ENCODE assay signal across 23 mouse cellular contexts in the genomic region with DNA sequence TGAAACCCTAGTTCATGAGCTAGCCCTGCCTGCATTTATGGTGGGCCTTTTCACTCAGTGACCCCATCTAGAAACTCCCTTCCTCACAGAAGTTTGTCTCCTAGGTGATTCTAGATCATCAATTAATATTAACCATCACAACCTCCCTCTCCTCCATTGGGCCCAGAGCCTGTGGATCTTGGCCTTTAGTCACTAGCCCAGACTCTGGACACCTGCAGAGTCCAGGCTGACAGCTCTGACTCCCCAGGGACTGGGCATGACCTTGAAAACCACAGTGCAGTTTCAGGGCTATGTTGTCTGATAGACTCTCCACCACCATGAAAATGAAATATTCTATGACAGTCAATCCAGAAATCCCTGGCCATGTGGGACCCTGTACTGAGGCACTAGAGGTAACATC.
"Had no signal": no experiment of that assay in that cellular context is flagged by ENCODE, and none has a peak within 500 bp of the region (broad histone marks: within the 10 kb centered on the region; RNA-seq: fewer than 3 reads in every experiment).

No protein-coding gene starts in this region.

- H3K27ac ChIP-seq: heart, adult 2 months; heart, embryonic 13.5 days; heart, embryonic 15.5 days; hindbrain, embryonic 13.5 days; hindbrain, embryonic 15.5 days; intestine, embryonic 15.5 days; limb, embryonic 13.5 days; limb, embryonic 15.5 days; liver, embryonic 12.5 days; liver, embryonic 14.5 days had no signal

- DNase-seq: forebrain, postnatal 0 days; gastrocnemius, postnatal 14 days; gastrocnemius, postnatal 36 days; heart, adult 11 months; heart, adult 2 months; heart, postnatal 14 days; heart, postnatal 36 days; layer of hippocampus, adult 9-11 months; layer of hippocampus, postnatal 36 days; left cerebral cortex, postnatal 4 days; lung, adult 18-20 months had no signal

- H3K4me3 ChIP-seq: heart, adult 2 months; heart, embryonic 13.5 days; heart, embryonic 15.5 days; hindbrain, embryonic 13.5 days; hindbrain, embryonic 15.5 days; intestine, embryonic 15.5 days; limb, embryonic 13.5 days; limb, embryonic 15.5 days; liver, embryonic 12.5 days had no signal

- H3K27me3 ChIP-seq: heart, embryonic 13.5 days; heart, embryonic 15.5 days; hindbrain, embryonic 13.5 days; hindbrain, embryonic 15.5 days; intestine, embryonic 15.5 days; limb, embryonic 13.5 days; limb, embryonic 15.5 days; liver, embryonic 12.5 days had no signal

- H3K4me2 ChIP-seq: heart, embryonic 11.5 days; heart, embryonic 13.5 days; heart, embryonic 15.5 days; hindbrain, embryonic 13.5 days; hindbrain, embryonic 15.5 days; intestine, embryonic 15.5 days; limb, embryonic 13.5 days; limb, embryonic 15.5 days; liver, embryonic 12.5 days had no signal

- H3K9ac ChIP-seq: forebrain, postnatal 0 days; heart, embryonic 13.5 days; heart, embryonic 15.5 days; hindbrain, embryonic 13.5 days; hindbrain, embryonic 15.5 days; intestine, embryonic 15.5 days; limb, embryonic 13.5 days; limb, embryonic 15.5 days; liver, embryonic 12.5 days; liver, embryonic 14.5 days had no signal

- H3K9me3 ChIP-seq: heart, embryonic 13.5 days; heart, embryonic 15.5 days; hindbrain, embryonic 13.5 days; hindbrain, embryonic 15.5 days; intestine, embryonic 15.5 days; limb, embryonic 13.5 days; limb, embryonic 15.5 days; liver, embryonic 12.5 days had no signal

- H3K4me1 ChIP-seq: intestine, embryonic 15.5 days; limb, embryonic 13.5 days; limb, embryonic 15.5 days; liver, embryonic 12.5 days had no signal

- ATAC-seq: forebrain, postnatal 0 days; inflammation-experienced regulatory T-cells, adult 6 months; intestine, embryonic 15.5 days; intestine, postnatal 0 days; liver, embryonic 12.5 days had no signal

- H3K36me3 ChIP-seq: heart, embryonic 13.5 days; heart, embryonic 15.5 days; hindbrain, embryonic 13.5 days; hindbrain, embryonic 15.5 days; intestine, embryonic 15.5 days; limb, embryonic 13.5 days; limb, embryonic 15.5 days; liver, embryonic 12.5 days had no signal
